13 mouse cellular contexts compared by ENCODE assay signal in the genomic region with DNA sequence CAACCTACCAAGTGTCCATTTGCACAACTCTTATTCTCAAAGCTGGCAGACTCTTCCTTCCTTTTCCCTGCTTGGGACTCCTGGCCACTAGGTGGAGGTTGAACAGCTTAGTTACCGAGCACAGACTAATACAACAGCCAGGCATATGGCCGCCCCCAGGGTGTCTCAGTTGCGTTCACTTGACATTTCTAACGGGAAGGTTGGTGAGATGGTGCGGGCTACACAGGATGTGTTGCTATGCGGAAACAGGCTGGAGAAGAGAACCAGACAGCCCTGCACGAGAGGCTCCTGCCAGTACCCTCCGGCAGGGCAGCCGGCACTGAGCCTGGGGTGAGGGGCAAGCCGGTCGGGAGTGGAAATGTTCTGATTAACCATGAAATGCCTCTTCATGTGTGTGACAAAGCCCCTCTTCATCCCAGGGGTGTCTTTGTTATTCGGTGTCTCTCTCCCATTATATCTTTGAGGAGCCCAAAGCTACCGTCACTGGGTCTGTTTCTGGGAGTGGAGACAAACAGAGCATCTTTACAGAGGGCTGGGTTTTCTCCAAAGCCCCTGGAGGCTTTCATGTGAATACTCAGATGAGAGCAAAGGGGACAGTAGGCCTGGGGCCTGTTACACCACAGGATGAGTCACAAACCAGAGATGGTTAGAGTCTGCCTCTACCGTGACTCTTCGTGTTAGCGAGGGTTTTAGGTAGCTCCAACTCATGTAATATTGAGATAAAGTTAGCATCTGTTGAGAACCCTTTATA. TPM values are rescaled to one million over a fixed set of nuclear protein-coding genes. Genes with fewer than 3 reads are reported as not detected.
DNase-seq lines count a peak whose midpoint lies in the region; ATAC-seq and TF ChIP-seq lines count a peak whose summit lies in the region.
"Had no signal": no experiment of that assay in that cellular context is flagged by ENCODE, and none has a peak within 500 bp of the region (broad histone marks: within the 10 kb centered on the region; RNA-seq: fewer than 3 reads in every experiment).

No protein-coding gene starts in this region.

- H3K27me3 ChIP-seq in forebrain, embryonic 14.5 days (replicated peaks; ENCODE audit: control insufficient read depth, insufficient read depth, low read length), result no peaks in the 10 kb centered on the region
- H3K27me3 ChIP-seq in forebrain, embryonic 12.5 days, result no peaks in the 10 kb centered on the region
- H3K27me3 ChIP-seq in embryonic facial prominence, embryonic 13.5 days, result no peaks in the 10 kb centered on the region
- no peaks in the 10 kb centered on the region for H3K27me3 ChIP-seq in midbrain, embryonic 14.5 days (ENCODE audit: control insufficient read depth, insufficient read depth, low read length)
- H3K27me3 ChIP-seq in liver, embryonic 11.5 days (replicated peaks; ENCODE audit: control insufficient read depth, insufficient read depth, low read length), result no peaks in the 10 kb centered on the region

- H3K4me3 ChIP-seq in forebrain, embryonic 14.5 days (ENCODE audit: low read depth, low read length), result no peak overlapping the region
- H3K4me3 ChIP-seq in forebrain, embryonic 12.5 days (replicated peaks), result no peak overlapping the region
- no peak overlapping the region for H3K4me3 ChIP-seq in bone marrow, adult 2 months (replicated peaks; ENCODE audit: control insufficient read depth, low read depth, low read length)
- H3K4me3 ChIP-seq in embryonic facial prominence, embryonic 13.5 days, result no peak overlapping the region
- H3K4me3 ChIP-seq in midbrain, embryonic 14.5 days (replicated peaks; ENCODE audit: low read depth, low read length), result 0 out of 2 replicates have a peak overlapping the region, but pooled peaks have one; percentile 1
- no peak overlapping the region for H3K4me3 ChIP-seq in liver, embryonic 11.5 days (ENCODE audit: low read depth, low read length)
- H3K4me3 ChIP-seq in lung, adult 2 months (replicated peaks; ENCODE audit: extremely low read depth, low read depth, low read length), result no peak overlapping the region
- H3K4me3 ChIP-seq: erythroblast, embryonic 14.5 days had no signal

- no peaks in the 10 kb centered on the region for H3K4me1 ChIP-seq in forebrain, embryonic 14.5 days (ENCODE audit: control insufficient read depth, insufficient read depth, low read length)
- no peaks in the 10 kb centered on the region for H3K4me1 ChIP-seq in forebrain, embryonic 12.5 days
- no peaks in the 10 kb centered on the region for H3K4me1 ChIP-seq in bone marrow, adult 2 months (ENCODE audit: control insufficient read depth, insufficient read depth, low read length)
- H3K4me1 ChIP-seq in embryonic facial prominence, embryonic 13.5 days, result 0 out of 2 replicates have a peak, but pooled peaks cover 4% of the 10 kb centered on the region
- H3K4me1 ChIP-seq in midbrain, embryonic 14.5 days (ENCODE audit: control insufficient read depth, insufficient read depth, low read length), result 0 out of 2 replicates have a peak, but pooled peaks cover 5% of the 10 kb centered on the region
- H3K4me1 ChIP-seq in liver, embryonic 11.5 days (replicated peaks; ENCODE audit: control insufficient read depth, insufficient read depth, low read length), result no peaks in the 10 kb centered on the region
- H3K4me1 ChIP-seq in lung, adult 2 months (ENCODE audit: control insufficient read depth, insufficient read depth, low read length), result no peaks in the 10 kb centered on the region

- 88% methylated on average over 16 of the region's 16 CpGs for WGBS in forebrain, embryonic 14.5 days
- 82% methylated on average over 16 of the region's 16 CpGs for WGBS in forebrain, embryonic 12.5 days
- 92% methylated on average over 16 of the region's 16 CpGs for WGBS in bone marrow, adult 2 months
- 52% methylated on average over 16 of the region's 16 CpGs for WGBS in embryonic facial prominence, embryonic 13.5 days
- 50% methylated on average over 16 of the region's 16 CpGs for WGBS in midbrain, embryonic 14.5 days
- 91% methylated on average over 16 of the region's 16 CpGs for WGBS in liver, embryonic 11.5 days
- WGBS in lung, adult 2 months, result 90% methylated on average over 16 of the region's 16 CpGs

- peak; percentile 5 for DNase-seq in forebrain, embryonic 14.5 days (ENCODE audit: low spot score)
- peak; percentile 68 for DNase-seq in midbrain, embryonic 14.5 days
- DNase-seq in liver, embryonic 11.5 days (ENCODE audit: low spot score), result no peak
- DNase-seq in urinary bladder, adult 2 months (ENCODE audit: low spot score), result no peak
- no peak for DNase-seq in lung, adult 2 months
- DNase-seq: adrenal gland, adult 2 months; kidney, adult 2 months; right cerebral cortex, adult 18-20 months had no signal

- H3K9ac ChIP-seq in forebrain, embryonic 14.5 days (ENCODE audit: low read length), result no peak overlapping the region
- no peak overlapping the region for H3K9ac ChIP-seq in forebrain, embryonic 12.5 days
- H3K9ac ChIP-seq in embryonic facial prominence, embryonic 13.5 days, result no peak overlapping the region
- H3K9ac ChIP-seq in midbrain, embryonic 14.5 days (replicated peaks; ENCODE audit: low read length), result no peak overlapping the region
- H3K9ac ChIP-seq in liver, embryonic 11.5 days (ENCODE audit: low read depth, low read length), result no peak overlapping the region

- ATAC-seq in forebrain, embryonic 14.5 days, result no peak
- no peak for ATAC-seq in forebrain, embryonic 12.5 days (ENCODE audit: low FRiP score)
- no peak for ATAC-seq in embryonic facial prominence, embryonic 13.5 days (ENCODE audit: insufficient number of reproducible peaks, insufficient read depth, low FRiP score, low TSS enrichment, low read depth)
- peak; percentile 62 for ATAC-seq in midbrain, embryonic 14.5 days (ENCODE audit: low FRiP score, low TSS enrichment)
- ATAC-seq in liver, embryonic 11.5 days (replicated peaks; ENCODE audit: low FRiP score), result no peak

- no peaks in the 10 kb centered on the region for H3K9me3 ChIP-seq in forebrain, embryonic 14.5 days (replicated peaks; ENCODE audit: control insufficient read depth, low read length)
- H3K9me3 ChIP-seq in forebrain, embryonic 12.5 days, result no peaks in the 10 kb centered on the region
- no peaks in the 10 kb centered on the region for H3K9me3 ChIP-seq in embryonic facial prominence, embryonic 13.5 days
- H3K9me3 ChIP-seq in midbrain, embryonic 14.5 days (ENCODE audit: control insufficient read depth, low read length), result 0 out of 2 replicates have a peak, but pooled peaks cover 4% of the 10 kb centered on the region
- no peaks in the 10 kb centered on the region for H3K9me3 ChIP-seq in liver, embryonic 11.5 days (ENCODE audit: control insufficient read depth, low read length)

- no peak for TF ChIP-seq CTCF in bone marrow, adult 2 months (IDR thresholded peaks at IDR 0.05; ENCODE audit: control insufficient read depth, insufficient read depth, low read length)
- no peak for TF ChIP-seq CTCF in lung, adult 2 months (IDR thresholded peaks at IDR 0.05; ENCODE audit: insufficient read depth, low read length)

- no peak overlapping the region for H3K4me2 ChIP-seq in forebrain, embryonic 14.5 days (ENCODE audit: low read length)
- no peak overlapping the region for H3K4me2 ChIP-seq in forebrain, embryonic 12.5 days
- peak overlapping the region; percentile 14; the same call in 1 of the 2 replicates for H3K4me2 ChIP-seq in embryonic facial prominence, embryonic 13.5 days
- peak overlapping the region; percentile 34 for H3K4me2 ChIP-seq in midbrain, embryonic 14.5 days (ENCODE audit: low read length)
- no peak overlapping the region for H3K4me2 ChIP-seq in liver, embryonic 11.5 days
- H3K4me2 ChIP-seq: heart, embryonic 11.5 days had no signal

- H3K27ac ChIP-seq in forebrain, embryonic 14.5 days (ENCODE audit: low read depth, low read length), result no peak overlapping the region
- no peak overlapping the region for H3K27ac ChIP-seq in forebrain, embryonic 12.5 days
- 0 out of 2 replicates have a peak overlapping the region, but pooled peaks have one; percentile 23 for H3K27ac ChIP-seq in bone marrow, adult 2 months (ENCODE audit: control insufficient read depth, insufficient read depth, low read depth, low read length, poor library complexity)
- H3K27ac ChIP-seq in embryonic facial prominence, embryonic 13.5 days, result no peak overlapping the region
- H3K27ac ChIP-seq in midbrain, embryonic 14.5 days (replicated peaks; ENCODE audit: low read depth, low read length), result no peak overlapping the region
- no peak overlapping the region for H3K27ac ChIP-seq in liver, embryonic 11.5 days (ENCODE audit: low read depth, low read length)

- TF ChIP-seq POLR2A in bone marrow, adult 2 months (IDR thresholded peaks at IDR 0.05; ENCODE audit: borderline replicate concordance, control insufficient read depth, low read depth, low read length), result no peak
- no peak for TF ChIP-seq POLR2A in lung, adult 2 months (IDR thresholded peaks at IDR 0.05; ENCODE audit: borderline replicate concordance, extremely low read depth, low read depth, low read length)

- H3K36me3 ChIP-seq in forebrain, embryonic 14.5 days (ENCODE audit: control insufficient read depth, insufficient read depth, low read length), result peaks cover 71% of the 10 kb centered on the region
- H3K36me3 ChIP-seq in forebrain, embryonic 12.5 days (replicated peaks), result peaks cover 84% of the 10 kb centered on the region
- H3K36me3 ChIP-seq in embryonic facial prominence, embryonic 13.5 days, result peaks cover 81% of the 10 kb centered on the region
- peaks cover 19% of the 10 kb centered on the region; the same call in 1 of the 2 replicates for H3K36me3 ChIP-seq in midbrain, embryonic 14.5 days (ENCODE audit: control insufficient read depth, insufficient read depth, low read length)
- peaks cover 46% of the 10 kb centered on the region for H3K36me3 ChIP-seq in liver, embryonic 11.5 days (ENCODE audit: control insufficient read depth, insufficient read depth, low read length)

RNA-seq across cellular contexts. Expression of gene E2f7, which starts 17.1 kb away (rescaled TPM):
- polyA plus RNA-seq in forebrain, embryonic 14.5 days (2014; fragmentation: Nextera tagmentation; extraction: Ambion mirVana), result 8.3 and 9.1 TPM in 2 replicates
- polyA plus RNA-seq in forebrain, embryonic 12.5 days (2016; fragmentation: Nextera tagmentation; extraction: Ambion mirVana), result 37.6 and 38.0 TPM in 2 replicates
- polyA plus RNA-seq in bone marrow, adult 2 months (2011; ENCODE audit: insufficient read depth, insufficient read length, low replicate concordance, missing spikeins), result 7.8 and 11.6 TPM in 2 replicates
- polyA plus RNA-seq in embryonic facial prominence, embryonic 13.5 days (2015; fragmentation: Nextera tagmentation; extraction: Ambion mirVana), result 24.3 and 24.9 TPM in 2 replicates
- polyA plus RNA-seq in midbrain, embryonic 14.5 days (2014; fragmentation: Nextera tagmentation; extraction: Ambion mirVana), result 3.2 and 6.9 TPM in 2 replicates
- 18.1 and 18.8 TPM in 2 replicates for polyA plus RNA-seq in liver, embryonic 11.5 days (2014; fragmentation: Nextera tagmentation; extraction: Ambion mirVana)
- polyA plus RNA-seq in urinary bladder, adult 2 months (2012; rRNA removed), result 0.11 and 0.40 TPM in 2 replicates
- 0.40 TPM in 2 replicates for polyA plus RNA-seq in lung, adult 2 months (2012; rRNA removed)

Comparison
In these comparisons a context has a peak if more than half of its experiments do, and no peak if none do; other contexts are left out.
1. DNase-seq: peak in forebrain, embryonic 14.5 days (single experiment) and midbrain, embryonic 14.5 days (single experiment); none in liver, embryonic 11.5 days (single experiment), urinary bladder, adult 2 months (single experiment) and lung, adult 2 months (single experiment).
2. H3K4me2 ChIP-seq: peak in embryonic facial prominence, embryonic 13.5 days (single experiment) and midbrain, embryonic 14.5 days (single experiment); none in forebrain, embryonic 14.5 days (single experiment), forebrain, embryonic 12.5 days (single experiment) and liver, embryonic 11.5 days (single experiment).